Mouse (Mus musculus): Measurements from ENCODE around the gene Odc1.
A peak's percentile ranks its signal among the peaks of the same experiment; 100 is the strongest.
"Not testable (repeated sequence)": the region's sequence is repeated elsewhere in the genome, so short reads cannot be mapped to it uniquely, and the experiment has no call there.

The Odc1 gene

DNA sequence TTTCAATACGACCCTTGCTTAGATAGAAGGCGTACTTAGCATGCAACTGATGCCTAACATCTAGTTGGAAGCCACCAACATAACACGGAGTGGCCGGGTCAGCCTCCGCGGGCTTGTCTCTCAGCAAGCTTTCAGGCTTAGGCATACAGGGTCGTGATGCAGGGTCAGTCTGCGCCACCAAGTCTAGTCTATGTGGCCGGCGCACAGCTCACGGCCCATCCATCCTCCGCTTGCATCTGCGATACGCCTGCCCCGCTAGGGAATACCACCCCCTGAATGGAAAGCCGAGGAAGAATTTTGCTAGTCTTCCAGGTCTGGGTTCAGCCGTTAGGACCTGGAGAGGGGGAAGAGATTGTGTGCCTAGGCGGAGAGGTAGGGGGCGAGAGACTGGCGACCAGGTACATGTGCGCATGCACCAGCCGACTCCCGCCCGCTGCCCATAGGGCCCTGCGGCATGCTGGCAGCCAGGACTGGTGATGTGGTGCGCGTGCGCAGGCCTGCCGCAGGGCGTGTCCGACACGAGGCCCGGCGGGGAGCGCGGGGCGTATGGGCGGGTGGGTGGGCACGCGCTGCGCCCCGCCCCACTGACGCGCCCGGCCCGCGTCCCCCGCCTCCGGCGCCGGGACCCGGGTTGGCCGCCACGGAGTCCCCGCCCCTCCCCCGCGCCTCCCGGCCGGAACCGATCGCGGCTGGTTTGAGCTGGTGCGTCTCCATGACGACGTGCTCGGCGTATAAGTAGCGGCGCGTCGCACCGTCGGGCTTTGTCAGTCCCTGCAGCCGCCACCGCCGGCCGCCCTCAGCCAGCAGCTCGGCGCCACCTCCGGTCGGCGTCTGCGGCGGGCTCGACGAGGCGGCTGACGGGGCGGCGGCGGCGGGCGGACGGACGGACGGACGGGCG is at the start of gene Odc1:
Odc1 (plus strand) TSS at position 586 of the 898 bp plus-strand sequence.
- peak; percentile 96 for DNase-seq

DNA sequence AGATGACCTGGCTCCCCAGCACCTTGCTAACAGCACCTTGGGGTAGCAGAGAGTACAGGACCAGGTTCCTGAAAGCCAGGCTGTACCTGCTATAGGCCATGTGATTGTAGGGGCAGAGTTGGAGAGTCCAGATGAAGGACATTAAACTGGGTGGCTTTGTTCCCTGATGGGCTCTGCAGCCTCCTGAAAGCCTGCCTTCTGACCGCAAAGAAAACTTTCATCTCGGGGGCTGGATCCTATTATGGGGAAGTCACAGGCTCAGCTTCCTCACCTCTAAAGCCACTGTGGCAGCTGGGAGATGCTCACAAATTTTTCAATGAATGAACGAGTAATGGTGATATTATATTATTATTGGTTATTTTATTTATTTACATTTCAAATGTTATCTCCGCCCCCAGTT is 49.8 kb upstream of the Odc1 start:
- DNase-seq, result no peak

DNA sequence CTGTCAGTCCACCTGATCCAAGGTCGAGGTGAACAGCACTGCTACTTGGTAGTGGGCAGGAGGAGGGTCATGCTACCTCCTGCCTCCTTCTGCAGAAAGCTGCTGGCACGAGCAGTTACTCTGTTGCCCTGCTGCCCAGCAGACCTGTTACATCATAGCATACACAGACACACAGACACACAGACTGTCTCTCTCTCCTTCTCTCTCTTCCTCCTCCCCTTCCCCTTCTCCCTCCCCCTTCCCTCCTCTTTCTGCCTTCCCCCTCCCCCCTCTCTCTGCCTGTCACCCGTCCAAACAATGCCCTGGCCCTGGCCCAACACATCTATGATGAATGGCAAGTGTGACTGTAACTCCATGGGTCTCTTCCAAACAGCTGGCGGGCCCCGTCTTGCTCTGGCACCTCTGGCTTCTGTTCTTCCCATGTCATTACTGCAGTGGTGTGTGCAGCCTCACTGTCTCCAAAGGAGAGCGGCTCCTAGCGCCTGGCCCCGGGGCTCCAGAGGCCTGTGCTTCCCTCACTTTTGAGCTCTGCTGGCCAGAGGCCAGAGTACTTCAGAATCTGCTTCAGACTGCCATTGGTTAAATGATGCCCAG is 48.6 kb upstream of the Odc1 start:
- DNase-seq, result peak; percentile 69

GRCm38 (mm10) chr12:17505620-17506074 is 38.9 kb upstream of the Odc1 start:
- no peak for DNase-seq

DNA sequence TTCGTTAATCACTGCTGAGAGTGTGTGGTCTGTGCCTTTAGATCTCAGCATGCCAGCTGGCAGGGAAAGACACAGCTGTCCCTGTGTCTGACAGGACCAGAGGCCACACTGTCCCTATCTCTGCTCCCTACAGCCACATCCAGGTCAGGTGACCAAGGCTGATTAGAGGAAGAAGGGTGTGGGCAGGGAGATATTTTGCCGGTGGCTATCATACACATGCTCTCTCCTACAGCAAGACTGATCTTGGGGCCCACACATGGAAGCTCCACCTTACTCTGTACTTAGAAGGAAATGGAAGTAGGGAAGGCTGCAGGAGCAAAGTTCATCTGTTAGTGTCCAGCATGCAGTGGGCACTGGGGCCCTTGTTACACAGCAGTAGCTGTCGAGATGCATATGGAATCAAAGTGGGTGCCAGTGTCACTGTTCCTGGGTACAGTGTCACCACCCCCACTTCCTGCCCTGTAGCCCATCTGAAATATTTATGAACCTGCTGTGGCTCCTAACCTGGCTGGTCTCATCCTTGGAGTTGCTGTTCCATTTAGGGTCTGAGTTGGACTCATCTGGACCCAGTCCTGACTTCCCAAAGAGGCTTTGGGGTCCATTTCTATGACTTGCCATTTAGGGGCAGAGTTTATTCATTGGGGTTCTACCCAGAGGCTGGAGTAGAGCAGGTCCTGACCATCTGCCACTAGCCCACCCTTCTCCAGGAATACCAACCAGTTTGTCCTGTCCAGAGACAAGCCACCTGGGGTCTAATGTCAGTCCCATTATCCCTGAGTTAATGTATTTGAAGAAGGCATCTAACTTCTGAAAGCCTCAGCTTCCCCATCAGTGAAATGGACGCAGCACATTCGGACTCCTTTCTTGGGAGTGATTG is 38.2 kb upstream of the Odc1 start:
- no peak for DNase-seq

DNA sequence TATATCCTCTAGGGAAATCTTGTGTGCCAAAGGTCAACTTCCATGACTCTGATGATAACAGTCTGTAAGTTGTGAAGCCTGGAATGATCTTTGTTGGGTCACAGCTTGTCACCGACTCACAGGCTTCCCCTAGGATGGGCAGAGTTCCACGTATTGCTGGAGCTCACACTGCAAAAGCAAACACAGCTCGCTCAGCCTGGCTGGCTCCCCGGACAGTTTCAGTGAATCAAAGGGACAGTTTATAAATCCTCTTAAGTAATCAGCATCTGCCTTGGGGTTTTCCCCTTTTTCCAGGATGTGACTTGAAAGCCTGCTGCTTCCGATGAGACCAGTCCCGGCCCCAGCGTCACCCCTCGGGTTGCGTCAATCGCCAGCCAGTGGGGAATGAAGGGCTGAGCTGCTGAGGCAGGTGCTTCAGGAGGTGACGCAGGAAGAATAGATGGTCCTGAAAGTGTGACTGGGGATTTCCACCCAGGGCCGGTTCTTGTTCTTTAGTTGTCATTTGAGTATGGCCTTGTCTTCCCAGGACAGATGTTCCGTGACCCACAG is 37.5 kb upstream of the Odc1 start:
- DNase-seq, result peak; percentile 46

- no peak for DNase-seq
Observed at GRCm38 (mm10) chr12:17509310-17509709, 35.3 kb upstream of the Odc1 start.

GRCm38 (mm10) chr12:17510158-17510557 is 34.4 kb upstream of the Odc1 start:
- DNase-seq, result no peak

DNA sequence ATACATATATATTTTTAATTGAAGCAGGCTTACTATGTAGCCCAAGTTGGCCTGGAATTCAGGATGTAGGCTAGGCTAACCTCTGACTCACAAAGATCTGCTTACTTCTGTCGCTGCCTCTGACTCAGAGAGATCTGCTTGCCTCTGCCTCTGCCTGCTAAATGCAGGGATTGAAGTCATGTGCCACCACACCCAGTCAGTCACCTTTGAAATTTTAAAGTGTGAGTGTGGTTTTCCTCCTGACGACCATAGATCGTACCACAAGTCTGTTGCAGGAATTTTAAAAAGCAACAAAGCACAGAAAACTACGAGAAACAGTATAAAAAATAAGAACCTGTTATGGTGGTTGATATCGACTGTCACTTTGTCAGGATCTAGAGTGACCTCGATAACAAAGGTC is 33.6 kb upstream of the Odc1 start:
- no peak for DNase-seq

DNA sequence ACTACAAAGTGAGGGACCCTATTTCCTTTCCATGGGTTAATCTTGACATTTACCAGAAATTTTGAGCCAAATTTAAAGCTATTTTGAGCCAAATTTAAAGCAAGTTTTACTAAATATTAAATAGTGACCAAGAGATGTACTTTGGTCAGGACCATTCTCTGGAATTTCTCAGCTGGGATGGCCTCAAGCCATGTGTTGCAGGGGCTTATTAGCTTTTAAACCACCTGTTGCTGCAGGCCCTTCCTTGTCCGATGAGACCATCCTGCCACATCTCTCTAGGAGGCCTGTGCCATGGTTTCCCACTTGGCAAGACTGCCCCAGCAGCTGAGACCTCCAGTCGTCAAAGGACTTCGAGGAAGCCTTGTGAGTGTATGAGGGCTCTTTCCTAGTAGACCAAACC is 15.4 kb upstream of the Odc1 start:
- no peak for DNase-seq

- no peak for DNase-seq
Observed at GRCm38 (mm10) chr12:17529726-17530125, 14.9 kb upstream of the Odc1 start.

GRCm38 (mm10) chr12:17530825-17531224 is 13.8 kb upstream of the Odc1 start:
- DNase-seq, result no peak

DNA sequence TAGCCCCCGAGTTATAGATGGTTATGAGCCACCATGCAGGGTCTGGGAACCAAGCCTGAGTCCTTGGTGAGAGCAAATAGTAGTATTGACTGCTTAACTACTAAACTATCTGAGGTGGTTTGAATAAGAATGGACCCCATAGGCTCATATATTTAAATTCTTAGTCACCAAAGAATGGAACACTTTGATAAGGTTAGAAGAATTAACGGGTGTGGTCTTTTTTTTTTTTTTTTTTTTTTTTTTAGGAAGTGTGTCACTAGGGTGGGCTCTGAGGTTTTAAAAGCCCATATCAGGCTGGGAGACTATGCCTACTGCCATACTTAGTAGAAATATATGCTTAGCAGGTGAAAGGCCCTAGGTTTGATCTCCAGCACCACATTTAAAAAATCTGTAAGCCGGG is 8.4 kb upstream of the Odc1 start:
- no peak for DNase-seq

GRCm38 (mm10) chr12:17537147-17537546 is 7.4 kb upstream of the Odc1 start:
- DNase-seq, result no peak

GRCm38 (mm10) chr12:17538087-17538486 is 6.5 kb upstream of the Odc1 start:
- no peak for DNase-seq

DNA sequence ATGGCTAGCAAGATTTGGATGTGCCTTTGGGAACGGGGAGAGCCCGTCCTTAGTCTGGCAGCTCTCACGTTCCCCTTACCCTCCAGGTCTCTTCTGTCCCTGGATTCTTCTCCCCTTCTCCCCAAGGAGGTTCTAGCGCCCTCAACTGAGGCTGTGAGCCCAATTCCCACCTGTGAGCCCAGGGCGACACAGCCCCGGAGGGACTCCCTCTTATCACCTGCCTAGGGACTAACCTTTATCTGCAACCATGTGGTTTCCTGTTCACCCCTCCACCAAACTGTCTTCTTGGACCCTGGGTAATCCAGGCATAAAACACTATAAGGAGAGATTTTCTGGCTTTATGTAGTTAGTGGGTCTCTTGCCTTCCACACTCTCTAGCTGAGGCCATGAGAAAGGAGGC is 5.6 kb upstream of the Odc1 start:
- DNase-seq, result no peak

- no peak for DNase-seq
Observed at GRCm38 (mm10) chr12:17540040-17540552, 4.5 kb upstream of the Odc1 start.

GRCm38 (mm10) chr12:17545107-17545571 is 545 bp downstream of the Odc1 start:
- no peak for DNase-seq

DNA sequence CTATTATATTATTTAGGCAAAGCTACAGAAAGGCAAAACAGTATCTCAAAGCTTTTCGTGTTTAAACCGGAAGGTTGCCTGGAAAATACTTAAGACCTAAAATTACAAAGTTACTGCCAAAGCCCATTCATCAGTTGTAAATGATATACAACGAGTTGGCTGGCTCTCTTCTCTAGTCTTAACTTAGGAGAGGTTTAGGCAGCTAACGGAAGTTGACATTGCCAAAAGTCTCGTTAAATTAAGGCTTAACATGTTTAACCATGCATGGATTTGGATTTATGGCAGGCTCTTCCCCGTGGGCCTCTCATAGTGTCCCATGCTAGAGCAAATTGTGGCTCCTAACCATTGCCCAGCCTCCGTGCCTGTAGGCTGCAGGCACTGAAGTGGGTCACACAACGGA is 1.3 kb downstream of the Odc1 start:
- DNase-seq, result no peak

GRCm38 (mm10) chr12:17547552-17547951 is 3.0 kb downstream of the Odc1 start:
- not testable (repeated sequence) for DNase-seq

DNA sequence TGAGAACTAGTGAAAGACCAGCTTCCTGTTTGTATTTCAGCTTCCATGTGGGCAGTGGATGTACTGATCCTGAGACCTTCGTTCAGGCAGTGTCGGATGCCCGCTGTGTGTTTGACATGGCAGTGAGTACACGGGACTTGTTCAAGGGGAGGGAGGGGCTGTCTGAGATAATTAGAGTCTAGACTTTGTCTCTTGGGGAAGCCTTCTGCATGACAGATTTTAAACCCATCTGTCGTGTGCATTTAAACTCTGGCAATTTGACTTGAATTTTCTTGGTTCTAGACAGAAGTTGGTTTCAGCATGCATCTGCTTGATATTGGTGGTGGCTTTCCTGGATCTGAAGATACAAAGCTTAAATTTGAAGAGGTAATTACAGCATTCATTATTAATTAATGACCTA is 3.9 kb downstream of the Odc1 start:
- no peak for DNase-seq

- not testable (repeated sequence) for DNase-seq
Observed at GRCm38 (mm10) chr12:17549421-17549820, 4.8 kb downstream of the Odc1 start.

All from kidney, adult 11 months (tissue).